Mouse (Mus musculus): Measurements from ENCODE around the gene Fhl3. TPM values are rescaled to one million over a fixed set of nuclear protein-coding genes. Genes with fewer than 3 reads are reported as not detected.

Gene Fhl3
- polyA plus RNA-seq (2015; fragmentation: Nextera tagmentation; extraction: Ambion mirVana), result 12.3 and 14.2 TPM in 2 replicates

GRCm38 (mm10) chr4:124700248-124700971 is at the start of gene Fhl3:
Gene Fhl3, plus strand, starts transcription at chr4:124700701.
- H3K4me1 ChIP-seq, result peaks cover 34% of the 10 kb centered on the region
- under 1% methylated on average over 39 of the region's 59 CpGs for WGBS
- peak; percentile 65 for ATAC-seq (ENCODE audit: insufficient read depth, low FRiP score, low read depth)

DNA sequence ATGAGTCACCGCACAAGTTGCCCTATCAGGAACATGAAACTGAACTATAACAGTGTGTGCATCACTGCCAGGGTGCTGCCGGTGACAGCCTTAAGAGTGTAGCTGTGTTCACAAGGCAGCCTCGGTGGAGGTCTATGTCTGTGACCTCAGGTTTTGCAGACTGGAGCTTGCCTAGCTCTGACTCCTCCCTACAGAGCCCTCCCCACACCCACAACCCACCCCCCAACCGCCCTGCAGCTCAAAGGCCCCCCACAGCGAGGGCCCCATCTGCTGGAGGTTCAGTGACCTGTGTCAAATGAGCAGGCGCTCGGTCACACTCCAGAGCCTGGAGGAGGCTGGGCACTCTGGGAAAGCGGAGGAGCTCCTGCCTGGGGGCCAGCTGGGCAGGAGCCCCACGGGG is 47.6 kb upstream of the Fhl3 start:
- ATAC-seq (ENCODE audit: insufficient read depth, low FRiP score, low read depth), result no peak
- H3K27me3 ChIP-seq (replicated peaks), result peaks cover 65% of the 10 kb centered on the region
- H3K27ac ChIP-seq, result no peak overlapping the region
- no peak overlapping the region for H3K9ac ChIP-seq
- H3K4me3 ChIP-seq (replicated peaks), result no peak overlapping the region
- H3K36me3 ChIP-seq, result no peaks in the 10 kb centered on the region
- H3K4me1 ChIP-seq, result peaks cover 14% of the 10 kb centered on the region
- no peak overlapping the region for H3K4me2 ChIP-seq
- no peaks in the 10 kb centered on the region for H3K9me3 ChIP-seq
- 11% methylated on average over 9 of the region's 9 CpGs for WGBS

More at GRCm38 (mm10) chr4:124700248-124700971, at the start of gene Fhl3:
- Histone ChIP-seq H3K27ac (peak within 1 kb of the TSS; percentile 94), H3K9ac (peak within 1 kb of the TSS; percentile 86), H3K27me3 (replicated peaks) (no peaks in the 10 kb centered on the region), H3K4me3 (replicated peaks) (peak within 1 kb of the TSS; percentile 84), H3K9me3 (no peaks in the 10 kb centered on the region), H3K36me3 (no peaks in the 10 kb centered on the region), H3K4me2 (peak within 1 kb of the TSS; percentile 79)

GRCm38 (mm10) chr4:124656518-124656853 is 44.0 kb upstream of the Fhl3 start, which contains the start of gene Pou3f1:
Gene Pou3f1, plus strand, starts transcription at chr4:124656807.
- H3K9ac ChIP-seq, result no peak within 1 kb of the TSS
- no peaks in the 10 kb centered on the region for H3K9me3 ChIP-seq
- peaks cover 89% of the 10 kb centered on the region for H3K27me3 ChIP-seq (replicated peaks)
- H3K4me2 ChIP-seq, result peak within 1 kb of the TSS; percentile 98
- H3K4me3 ChIP-seq (replicated peaks), result peak within 1 kb of the TSS; percentile 63
- peaks cover 32% of the 10 kb centered on the region for H3K4me1 ChIP-seq
- H3K27ac ChIP-seq, result no peak within 1 kb of the TSS
- no peaks in the 10 kb centered on the region for H3K36me3 ChIP-seq
- 1% methylated on average over 15 of the region's 15 CpGs for WGBS
- no peak for ATAC-seq (ENCODE audit: insufficient read depth, low FRiP score, low read depth)

DNA sequence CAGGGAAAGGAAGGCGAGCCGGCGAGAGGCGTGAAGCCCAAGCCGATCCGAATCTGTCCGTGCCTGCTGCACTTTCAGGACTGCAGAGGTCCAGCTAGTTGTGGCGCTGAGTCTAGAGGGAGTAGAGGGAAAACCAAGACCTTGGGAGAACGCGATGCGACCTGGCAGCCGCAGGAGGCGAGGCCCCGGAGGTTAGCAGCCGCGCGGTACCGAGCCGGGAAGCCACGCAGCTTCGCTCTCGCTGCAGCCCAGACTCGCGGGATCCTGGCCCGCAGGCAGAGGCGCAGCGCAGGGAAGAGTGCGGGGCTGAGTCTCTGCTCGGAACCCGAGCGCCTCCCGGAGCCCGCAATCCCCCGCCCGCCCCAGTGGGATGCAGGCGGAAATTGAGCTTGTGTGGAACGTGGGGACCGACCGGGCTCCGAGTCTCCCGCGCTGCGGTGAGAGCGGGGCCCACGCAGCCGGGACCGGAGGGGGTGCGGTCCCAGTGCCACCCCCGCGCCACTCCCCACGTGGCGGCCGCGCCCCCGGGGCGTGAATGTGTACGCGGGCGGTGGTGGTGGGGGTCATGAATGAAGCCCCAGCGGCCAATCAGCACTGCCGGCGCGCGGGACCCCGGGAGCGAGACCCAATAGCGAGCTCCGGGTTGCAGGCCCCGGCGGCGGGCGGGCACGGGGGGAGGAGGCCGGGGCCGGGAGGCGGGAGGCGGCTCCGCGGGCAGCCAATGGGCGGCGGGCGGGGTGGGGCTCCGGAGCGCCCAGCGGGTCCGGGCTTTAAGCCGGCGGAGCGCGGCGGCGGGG is 43.4 kb upstream of the Fhl3 start:
- Histone ChIP-seq H3K36me3 (no peaks in the 10 kb centered on the region), H3K9me3 (no peaks in the 10 kb centered on the region), H3K27ac (no peak overlapping the region), H3K4me2 (peak overlapping the region; percentile 98), H3K4me1 (peaks cover 32% of the 10 kb centered on the region), H3K4me3 (replicated peaks) (peak overlapping the region; percentile 63), H3K27me3 (replicated peaks) (peaks cover 91% of the 10 kb centered on the region), H3K9ac (no peak overlapping the region)
- ATAC-seq (ENCODE audit: insufficient read depth, low FRiP score, low read depth), result peak; percentile 85
- under 1% methylated on average over 81 of the region's 92 CpGs for WGBS

- H3K4me3 ChIP-seq (replicated peaks), result peak overlapping the region; percentile 63
- peaks cover 30% of the 10 kb centered on the region for H3K4me1 ChIP-seq
- no peaks in the 10 kb centered on the region for H3K36me3 ChIP-seq
- H3K9ac ChIP-seq, result no peak overlapping the region
- H3K27me3 ChIP-seq (replicated peaks), result peaks cover 93% of the 10 kb centered on the region
- ATAC-seq (ENCODE audit: insufficient read depth, low FRiP score, low read depth), result peak; percentile 6; the same call in 1 of the 2 replicates
- WGBS, result under 1% methylated on average over 57 of the region's 61 CpGs
- peak overlapping the region; percentile 98 for H3K4me2 ChIP-seq
- no peaks in the 10 kb centered on the region for H3K9me3 ChIP-seq
- H3K27ac ChIP-seq, result no peak overlapping the region
Measured at GRCm38 (mm10) chr4:124657781-124658180, 42.7 kb upstream of the Fhl3 start.

DNA sequence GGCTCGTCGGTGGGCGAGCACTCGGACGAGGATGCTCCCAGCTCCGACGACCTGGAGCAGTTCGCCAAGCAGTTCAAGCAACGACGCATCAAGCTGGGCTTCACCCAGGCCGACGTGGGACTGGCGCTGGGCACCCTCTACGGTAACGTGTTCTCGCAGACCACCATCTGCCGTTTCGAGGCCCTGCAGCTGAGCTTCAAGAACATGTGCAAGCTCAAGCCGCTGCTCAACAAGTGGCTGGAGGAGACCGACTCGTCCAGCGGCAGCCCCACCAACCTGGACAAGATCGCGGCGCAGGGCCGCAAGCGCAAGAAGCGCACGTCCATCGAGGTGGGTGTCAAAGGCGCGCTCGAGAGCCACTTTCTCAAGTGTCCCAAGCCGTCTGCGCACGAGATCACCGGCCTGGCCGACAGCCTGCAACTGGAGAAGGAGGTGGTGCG is 42.1 kb upstream of the Fhl3 start:
- H3K4me3 ChIP-seq (replicated peaks), result peak overlapping the region; percentile 63
- H3K9ac ChIP-seq, result no peak overlapping the region
- no peaks in the 10 kb centered on the region for H3K36me3 ChIP-seq
- WGBS, result under 1% methylated on average over 39 of the region's 39 CpGs
- H3K4me1 ChIP-seq, result peaks cover 30% of the 10 kb centered on the region
- H3K27ac ChIP-seq, result no peak overlapping the region
- no peaks in the 10 kb centered on the region for H3K9me3 ChIP-seq
- H3K4me2 ChIP-seq, result peak overlapping the region; percentile 98
- no peak for ATAC-seq (ENCODE audit: insufficient read depth, low FRiP score, low read depth)
- peaks cover 92% of the 10 kb centered on the region for H3K27me3 ChIP-seq (replicated peaks)

- Histone ChIP-seq H3K27ac (no peak overlapping the region), H3K4me2 (peak overlapping the region; percentile 98), H3K4me1 (peaks cover 30% of the 10 kb centered on the region), H3K4me3 (replicated peaks) (peak overlapping the region; percentile 18), H3K36me3 (no peaks in the 10 kb centered on the region), H3K27me3 (replicated peaks) (peaks cover 88% of the 10 kb centered on the region), H3K9me3 (no peaks in the 10 kb centered on the region), H3K9ac (no peak overlapping the region)
- ATAC-seq (ENCODE audit: insufficient read depth, low FRiP score, low read depth), result no peak
- 2% methylated on average over 67 of the region's 68 CpGs for WGBS
Measured at GRCm38 (mm10) chr4:124659251-124660217, 41.0 kb upstream of the Fhl3 start.

DNA sequence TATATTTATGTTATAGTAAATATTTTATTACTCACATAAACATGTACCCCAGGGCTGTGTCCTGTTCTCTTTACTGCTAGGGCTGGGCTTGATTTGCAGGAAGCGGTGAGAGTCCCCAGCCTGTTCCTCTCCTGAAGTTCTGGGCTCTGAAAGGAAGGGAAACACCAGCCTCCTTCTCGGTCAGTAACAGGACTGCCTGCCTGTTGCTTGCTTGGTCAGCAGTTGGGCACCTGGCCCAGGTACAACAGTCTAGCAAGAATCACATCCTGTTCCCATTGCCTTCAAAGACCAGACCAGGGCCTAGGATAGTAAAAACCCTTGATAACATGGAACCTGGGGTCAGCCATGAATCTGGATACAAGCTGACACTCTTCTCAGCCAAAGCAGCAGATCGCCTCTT is 39.9 kb upstream of the Fhl3 start:
- Histone ChIP-seq H3K4me1 (peaks cover 30% of the 10 kb centered on the region), H3K36me3 (no peaks in the 10 kb centered on the region), H3K9me3 (no peaks in the 10 kb centered on the region), H3K4me2 (no peak overlapping the region), H3K4me3 (replicated peaks) (no peak overlapping the region), H3K9ac (no peak overlapping the region), H3K27ac (no peak overlapping the region), H3K27me3 (replicated peaks) (peaks cover 85% of the 10 kb centered on the region)
- WGBS, result 49% methylated on average over 3 of the region's 3 CpGs
- no peak for ATAC-seq (ENCODE audit: insufficient read depth, low FRiP score, low read depth)

- WGBS, result 54% methylated on average over 3 of the region's 3 CpGs
- no peak overlapping the region for H3K27ac ChIP-seq
- no peaks in the 10 kb centered on the region for H3K9me3 ChIP-seq
- no peak overlapping the region for H3K4me2 ChIP-seq
- H3K36me3 ChIP-seq, result no peaks in the 10 kb centered on the region
- H3K9ac ChIP-seq, result no peak overlapping the region
- H3K4me1 ChIP-seq, result peaks cover 17% of the 10 kb centered on the region
- H3K4me3 ChIP-seq (replicated peaks), result no peak overlapping the region
- H3K27me3 ChIP-seq (replicated peaks), result peaks cover 80% of the 10 kb centered on the region
- ATAC-seq (ENCODE audit: insufficient read depth, low FRiP score, low read depth), result no peak
Measured at GRCm38 (mm10) chr4:124663034-124663433, 37.5 kb upstream of the Fhl3 start.

- H3K4me2 ChIP-seq, result no peak overlapping the region
- no peak for ATAC-seq (ENCODE audit: insufficient read depth, low FRiP score, low read depth)
- peaks cover 76% of the 10 kb centered on the region for H3K27me3 ChIP-seq (replicated peaks)
- no peaks in the 10 kb centered on the region for H3K9me3 ChIP-seq
- H3K4me1 ChIP-seq, result peaks cover 7% of the 10 kb centered on the region
- no peaks in the 10 kb centered on the region for H3K36me3 ChIP-seq
- 75% methylated on average over 9 of the region's 9 CpGs for WGBS
- no peak overlapping the region for H3K9ac ChIP-seq
- no peak overlapping the region for H3K4me3 ChIP-seq (replicated peaks)
- H3K27ac ChIP-seq, result no peak overlapping the region
Measured at GRCm38 (mm10) chr4:124664185-124664584, 36.3 kb upstream of the Fhl3 start.

DNA sequence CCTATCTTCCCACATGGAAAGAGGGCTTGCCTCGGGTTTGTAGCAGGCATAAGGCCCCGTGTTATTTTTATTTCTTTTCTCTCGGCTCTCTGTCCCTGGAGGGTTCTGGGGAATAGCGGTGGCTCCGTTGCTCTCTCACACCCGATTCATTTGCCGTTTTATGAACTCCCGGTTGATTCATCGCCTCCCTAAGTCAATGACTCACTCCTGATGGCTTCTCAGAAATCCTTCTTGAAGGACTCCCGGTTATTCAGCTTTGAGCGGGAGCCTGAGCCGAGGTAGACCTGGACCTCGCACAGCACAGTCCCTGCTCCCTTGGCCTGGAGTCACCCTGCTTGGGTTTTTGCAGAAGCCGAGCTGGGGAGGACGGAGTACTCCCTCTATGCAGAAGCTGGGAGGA is 35.9 kb upstream of the Fhl3 start:
- WGBS, result 66% methylated on average over 15 of the region's 15 CpGs
- peaks cover 71% of the 10 kb centered on the region for H3K27me3 ChIP-seq (replicated peaks)

More for the DNA sequence above, 35.9 kb upstream of the Fhl3 start:
- Histone ChIP-seq H3K9ac (no peak overlapping the region), H3K9me3 (no peaks in the 10 kb centered on the region), H3K4me2 (no peak overlapping the region), H3K36me3 (no peaks in the 10 kb centered on the region), H3K4me3 (replicated peaks) (no peak overlapping the region), H3K4me1 (0 out of 2 replicates have a peak, but pooled peaks cover 3% of the 10 kb centered on the region), H3K27ac (no peak overlapping the region)
- ATAC-seq (ENCODE audit: insufficient read depth, low FRiP score, low read depth), result no peak
